Mouse (Mus musculus) cerebellum, adult 9-11 months (tissue): ENCODE results near the gene Gas1.

Source experiments
- DNase-seq: peaks from one replicate; pipeline ENCODE4 v3.0.0; 2022

The Gas1 gene

DNA sequence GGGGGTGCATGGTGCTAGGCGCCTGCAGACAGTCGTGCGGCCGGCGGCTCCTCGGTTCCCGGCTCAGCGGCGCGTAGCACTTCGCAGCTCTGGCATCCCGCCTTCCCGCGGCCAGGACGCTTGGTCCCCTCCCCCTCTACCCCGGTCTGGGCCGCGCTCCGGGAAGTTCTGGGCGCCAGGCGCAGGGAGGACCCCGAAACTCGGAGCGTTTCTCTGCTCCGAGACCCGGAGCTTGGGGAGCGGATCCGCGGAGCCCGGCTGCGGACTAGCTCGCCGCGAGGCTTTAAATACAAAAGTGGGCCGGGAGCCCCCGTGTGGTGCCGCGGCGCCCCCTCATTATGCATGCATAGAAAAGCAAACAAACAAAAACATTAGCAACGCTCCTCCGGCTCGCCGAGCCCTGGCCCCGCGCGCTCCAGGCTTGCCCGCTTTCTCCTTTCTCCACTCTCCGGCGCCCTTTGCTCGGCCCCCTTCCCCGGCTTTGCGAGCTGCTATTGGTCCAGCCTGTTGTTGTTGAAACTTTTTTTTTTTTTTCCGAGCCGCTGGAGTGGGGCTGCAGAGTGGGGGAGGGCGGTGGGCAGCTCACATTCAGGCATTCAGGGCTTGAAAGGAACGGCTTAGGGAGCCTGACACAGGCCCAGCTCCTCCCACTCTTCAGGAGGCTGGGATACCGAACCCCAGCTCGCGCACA, at the start of gene Gas1:
TSS of gene Gas1 (minus strand) at position 260 of the 691 bp plus-strand sequence.
- DNase-seq = peak; percentile 59

DNA sequence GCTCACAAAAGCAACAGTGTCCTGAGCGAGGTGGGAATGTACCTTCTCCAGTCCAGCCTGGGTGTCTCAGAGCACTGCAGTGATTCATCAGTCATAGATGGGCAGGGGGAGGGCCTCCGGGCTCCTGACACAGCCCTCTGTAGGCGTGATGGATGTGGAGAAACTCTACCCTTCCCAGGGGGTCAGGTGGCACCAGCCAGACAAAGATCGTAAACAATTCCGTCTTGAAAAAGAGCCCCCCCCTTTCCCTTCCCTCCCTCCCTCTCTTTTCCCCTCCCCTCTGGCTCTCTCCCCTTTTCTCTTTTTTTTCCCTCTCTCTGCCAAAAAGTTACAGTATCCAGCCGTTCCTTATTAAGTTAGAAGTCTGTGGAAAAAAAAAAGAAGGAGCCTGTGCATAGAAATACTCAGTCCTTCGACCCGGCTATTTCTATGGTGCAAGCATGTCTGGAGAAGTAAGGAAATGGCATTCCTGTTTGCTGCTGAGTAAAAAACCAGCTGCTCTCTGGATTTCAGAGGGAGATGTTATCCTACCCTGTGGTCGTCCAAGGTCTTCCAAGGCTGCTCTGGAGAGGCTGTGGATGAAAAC, 49.2 kb upstream of the Gas1 start:
- no peak for DNase-seq

DNA sequence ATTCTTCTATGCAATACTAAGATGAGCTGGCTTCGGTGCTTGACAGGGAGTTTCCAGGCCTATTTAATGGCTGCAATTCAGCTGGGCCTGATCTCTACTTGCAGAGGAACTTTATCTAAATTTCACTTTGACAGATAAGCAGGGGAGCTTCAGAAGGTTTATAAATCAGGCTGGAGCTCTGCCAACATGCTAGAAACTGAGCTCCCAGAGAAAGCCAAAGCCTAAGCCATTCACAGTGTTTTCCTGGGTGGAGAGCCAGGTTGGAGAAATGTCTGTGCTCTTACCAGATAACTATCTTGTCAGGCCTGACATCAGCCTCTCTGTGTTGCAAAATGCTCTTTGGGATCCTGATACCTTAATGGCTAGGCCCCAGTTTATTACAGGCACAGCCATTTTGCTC, 48.6 kb upstream of the Gas1 start:
- no peak for DNase-seq

DNA sequence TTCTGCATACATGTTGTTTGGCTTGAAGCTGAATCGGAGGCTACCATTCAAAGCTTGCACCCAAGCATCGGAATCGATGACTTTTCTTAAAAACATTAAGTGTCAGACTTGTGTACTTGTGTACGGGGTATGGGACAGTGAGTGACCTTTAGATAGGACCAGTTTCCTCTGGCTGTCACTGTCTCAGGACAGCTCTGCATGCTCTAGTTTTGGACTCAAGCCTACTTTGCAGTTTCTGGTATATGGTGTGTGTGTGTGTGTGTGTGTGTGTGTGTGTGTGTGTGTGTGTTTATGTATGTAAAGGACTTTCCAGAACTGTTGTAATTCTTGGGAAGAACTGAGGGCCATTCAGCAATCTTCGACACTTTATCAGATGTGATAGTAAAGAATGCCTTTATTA, 48.1 kb upstream of the Gas1 start:
- no peak for DNase-seq

DNA sequence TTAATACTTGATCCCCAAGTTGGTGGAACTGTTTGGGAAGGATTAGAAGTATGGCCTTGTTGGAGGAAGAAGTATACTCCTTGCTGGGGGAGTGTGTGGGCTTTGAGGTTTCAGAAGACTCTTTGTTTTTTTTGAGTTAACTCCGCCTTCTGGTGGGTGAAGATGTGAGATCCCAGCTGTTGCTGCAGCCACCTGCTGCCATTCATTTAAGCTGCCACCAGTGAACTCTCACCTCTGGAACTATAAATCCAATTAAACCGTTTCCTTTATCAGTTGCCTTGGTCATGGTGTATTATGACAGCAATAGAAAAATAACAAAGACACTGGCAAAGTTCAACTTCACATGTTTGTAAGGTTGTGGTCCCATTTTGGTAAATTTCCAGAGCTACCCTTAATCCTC, 46.6 kb upstream of the Gas1 start:
- DNase-seq = no peak

GRCm38 (mm10) chr13:60222336-60222735, 45.2 kb upstream of the Gas1 start:
- no peak for DNase-seq

GRCm38 (mm10) chr13:60213896-60214295, 36.7 kb upstream of the Gas1 start:
- DNase-seq = no peak

- DNase-seq = no peak
Measured at GRCm38 (mm10) chr13:60207135-60207601, 30.0 kb upstream of the Gas1 start.

DNA sequence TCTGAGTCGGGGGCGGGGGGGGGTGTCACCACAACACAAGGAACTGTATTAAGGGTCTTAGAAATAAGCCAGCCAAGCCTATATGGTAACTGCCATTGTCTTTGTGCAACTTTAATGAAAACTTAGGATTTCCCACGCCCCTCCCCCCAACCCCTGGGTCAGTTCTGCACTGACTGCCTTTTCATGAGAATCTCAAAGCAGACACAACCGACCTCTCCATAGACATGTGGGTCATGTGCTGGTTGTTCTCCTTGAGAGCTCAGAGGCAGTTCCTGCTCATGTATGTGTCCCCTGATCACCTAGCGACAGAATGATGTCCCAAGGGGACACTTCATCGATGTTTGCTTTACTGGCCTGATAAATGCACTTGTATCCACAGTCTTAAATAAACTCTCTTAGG, 27.6 kb upstream of the Gas1 start:
- no peak for DNase-seq

GRCm38 (mm10) chr13:60193273-60193672, 16.1 kb upstream of the Gas1 start:
- DNase-seq = no peak

DNA sequence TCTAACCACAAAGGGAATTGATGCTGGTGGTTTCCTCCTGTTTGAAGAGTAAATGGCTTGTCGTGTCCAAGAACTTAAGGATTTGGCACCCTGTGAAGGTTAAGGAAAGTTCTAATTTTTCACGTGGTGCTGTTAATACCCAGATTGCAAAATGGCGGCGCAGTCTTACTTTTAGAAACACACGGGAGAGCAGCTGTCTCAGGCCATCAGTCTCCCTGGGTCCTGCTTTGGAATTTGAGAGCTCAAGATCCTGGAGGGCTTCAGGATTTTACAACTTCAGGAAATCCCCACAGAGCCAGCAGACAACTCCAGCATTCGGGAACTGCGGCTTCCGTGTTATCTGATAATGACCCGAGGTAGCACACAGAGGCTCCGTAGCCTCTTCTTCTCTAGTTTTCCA, 12.8 kb upstream of the Gas1 start:
- DNase-seq = no peak

DNA sequence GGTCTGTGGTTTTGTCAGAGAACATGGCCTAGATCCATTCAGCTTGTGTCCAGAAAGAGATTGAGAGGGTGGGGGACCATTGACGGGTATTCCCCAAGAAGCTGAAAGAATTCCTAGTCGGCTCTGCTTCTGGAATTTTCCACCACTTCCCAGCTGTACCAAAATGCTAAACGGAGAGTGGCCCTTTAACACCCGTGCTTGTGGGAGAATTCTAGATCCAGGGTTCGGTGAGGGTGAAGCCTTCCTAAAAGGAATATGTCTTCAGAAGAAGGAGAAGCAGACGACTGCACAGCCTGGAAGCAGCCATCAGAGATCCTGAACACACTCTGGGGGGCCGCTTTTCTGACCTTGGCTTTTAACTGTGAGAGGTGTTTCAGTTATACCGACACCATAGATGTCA, 11.8 kb upstream of the Gas1 start:
- DNase-seq = no peak

DNA sequence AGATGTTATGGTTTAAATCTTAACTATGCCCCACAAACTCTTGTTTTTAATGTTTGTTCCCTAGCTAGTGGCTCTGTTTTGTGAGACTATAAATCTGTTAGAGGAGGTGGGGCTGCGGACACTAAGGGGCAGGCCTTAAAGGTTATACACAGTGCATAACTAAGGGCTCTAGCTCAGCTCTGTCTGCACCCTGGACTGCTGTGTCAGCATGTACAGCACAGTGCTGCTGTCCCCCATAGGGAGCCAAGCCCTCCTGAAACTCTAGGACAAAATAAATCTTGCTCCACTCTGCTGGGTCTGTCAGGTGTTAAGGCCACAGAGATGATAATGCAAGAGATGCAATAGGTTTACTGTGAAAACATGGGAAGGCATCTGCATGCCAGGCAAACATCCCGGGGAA, 10.1 kb upstream of the Gas1 start:
- no peak for DNase-seq

DNA sequence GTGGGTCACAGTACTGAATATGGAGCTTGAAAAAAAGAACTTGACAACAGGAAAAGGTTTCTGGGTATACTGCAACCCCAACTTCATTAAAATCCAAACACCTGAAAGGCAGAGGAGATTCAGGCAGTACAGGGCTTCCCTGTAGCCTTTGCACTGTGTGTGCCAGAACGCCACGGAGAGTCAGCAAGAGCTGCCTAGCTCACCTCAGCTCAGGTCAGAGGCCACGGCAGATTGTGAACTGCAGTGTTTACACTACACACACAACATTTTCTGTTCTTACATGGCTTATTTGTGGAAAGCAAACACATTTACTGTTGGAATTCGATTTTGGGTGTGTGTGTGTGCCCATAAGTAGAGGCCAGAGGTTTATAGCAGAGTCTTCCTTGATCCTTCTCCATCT, 5.2 kb upstream of the Gas1 start:
- no peak for DNase-seq

GRCm38 (mm10) chr13:60179641-60180040, 2.5 kb upstream of the Gas1 start:
- DNase-seq = no peak

DNA sequence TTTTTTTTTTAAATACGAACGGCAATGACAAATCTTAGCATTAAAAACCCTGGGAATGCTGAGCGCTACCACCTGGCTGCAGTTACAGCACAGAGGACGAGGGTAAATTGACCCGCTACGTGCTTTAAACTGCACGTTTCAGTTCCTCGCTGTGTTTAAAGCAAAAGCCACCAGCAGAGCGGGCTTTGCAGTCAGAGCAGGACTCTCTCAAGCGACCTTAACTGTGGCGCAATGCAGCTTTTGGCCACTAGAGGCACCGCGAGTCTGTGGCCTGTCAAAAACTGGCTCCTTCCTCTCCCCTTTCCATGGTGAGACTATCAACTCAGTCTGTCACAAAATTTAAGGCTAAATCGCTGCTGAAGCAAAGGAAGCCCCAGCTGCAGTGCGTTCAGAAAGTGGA, 1.3 kb upstream of the Gas1 start:
- DNase-seq = peak; percentile 61

DNA sequence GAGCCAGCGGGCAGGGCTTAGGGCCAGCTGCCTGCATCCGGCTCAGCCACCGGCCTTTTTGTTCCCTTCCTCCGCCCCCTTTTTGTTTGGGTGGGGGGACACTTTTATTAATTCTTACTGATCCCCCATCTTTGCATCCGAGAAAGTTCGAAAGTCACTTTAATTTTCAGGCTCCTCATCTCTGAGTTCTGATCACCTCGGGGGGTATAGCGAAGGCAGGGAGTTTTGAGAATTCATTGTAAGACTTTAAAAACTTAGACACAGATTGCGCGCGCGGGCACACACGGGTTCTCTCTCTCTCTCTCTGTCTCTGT, 589 bp upstream of the Gas1 start:
- DNase-seq = no peak

DNA sequence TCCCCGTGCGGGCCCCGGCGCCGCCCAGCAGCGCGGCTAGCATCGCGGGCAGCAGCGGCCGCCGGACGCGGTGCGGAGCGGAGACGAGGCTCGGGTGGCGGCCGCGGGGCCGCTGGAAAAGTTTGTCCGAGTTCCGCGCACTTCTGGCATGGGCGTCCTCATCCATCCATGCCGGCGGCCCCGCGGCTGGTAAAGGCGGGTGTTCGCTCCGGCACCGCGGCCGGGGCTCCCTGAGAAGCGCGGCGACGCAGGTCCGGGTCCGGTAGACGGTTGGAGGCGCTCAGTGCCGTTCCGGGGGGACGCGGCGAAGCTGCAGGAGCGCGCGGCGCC, 424 bp downstream of the Gas1 start:
- no peak for DNase-seq

- no peak for DNase-seq
Measured at GRCm38 (mm10) chr13:60176136-60176775, 909 bp downstream of the Gas1 start.

- no peak for DNase-seq
Measured at GRCm38 (mm10) chr13:60175490-60176135, 1.6 kb downstream of the Gas1 start.

GRCm38 (mm10) chr13:60174953-60175352, 2.2 kb downstream of the Gas1 start:
- no peak for DNase-seq

GRCm38 (mm10) chr13:60173591-60174524, 3.3 kb downstream of the Gas1 start:
- no peak for DNase-seq

DNA sequence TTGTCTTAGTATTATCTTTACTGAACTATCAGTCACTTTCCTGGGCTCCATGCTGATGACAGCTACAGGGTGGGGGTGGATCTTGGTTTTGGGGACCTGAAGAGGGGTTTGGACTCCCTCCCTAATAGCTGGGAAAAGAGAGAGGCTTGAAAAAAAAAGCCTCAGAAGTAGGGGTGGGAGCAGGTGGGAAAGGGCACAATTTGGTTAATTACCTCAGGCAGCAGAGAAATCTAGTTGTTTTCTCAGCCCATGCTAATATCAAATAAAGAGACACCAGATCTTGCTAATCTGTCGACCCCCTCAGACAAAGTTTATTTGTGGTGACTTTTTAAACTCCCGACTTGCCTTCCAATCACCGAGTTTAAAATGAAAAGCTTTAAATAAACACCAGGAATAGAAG, 4.0 kb downstream of the Gas1 start:
- no peak for DNase-seq
